Mouse (Mus musculus) thymus, postnatal 36 days (tissue): ENCODE measurements around the gene Cyp26b1.

Experiments
- DNase-seq, 2 experiments: peaks; one replicate each; pipeline ENCODE4 v3.0.0; 2022; ENCODE audit warnings: mixed read lengths in 2 of 2

Gene Cyp26b1

DNA sequence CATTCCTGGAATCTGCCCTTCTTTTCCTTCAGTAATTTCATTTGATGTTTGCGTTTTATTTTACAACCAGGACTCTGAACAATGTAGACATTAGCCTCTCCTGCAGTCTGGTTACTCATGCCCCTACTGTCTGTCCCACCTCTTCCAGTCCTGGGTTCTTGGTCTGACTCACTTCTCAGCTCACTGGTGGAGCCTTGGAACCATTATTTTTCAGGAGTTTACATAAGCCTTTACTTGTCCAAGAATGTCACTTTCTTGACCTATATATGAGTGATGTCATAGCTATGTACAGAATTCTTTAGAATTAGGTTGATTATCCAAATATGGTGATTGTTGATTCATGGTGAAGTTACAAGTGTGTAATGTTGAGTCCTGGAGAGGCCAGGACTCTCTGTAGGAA is 32.5 kb downstream of the Cyp26b1 start:
- no peak for DNase-seq

- no peak for DNase-seq
Measured at GRCm38 (mm10) chr6:84549852-84550437, 43.8 kb downstream of the Cyp26b1 start.

DNA sequence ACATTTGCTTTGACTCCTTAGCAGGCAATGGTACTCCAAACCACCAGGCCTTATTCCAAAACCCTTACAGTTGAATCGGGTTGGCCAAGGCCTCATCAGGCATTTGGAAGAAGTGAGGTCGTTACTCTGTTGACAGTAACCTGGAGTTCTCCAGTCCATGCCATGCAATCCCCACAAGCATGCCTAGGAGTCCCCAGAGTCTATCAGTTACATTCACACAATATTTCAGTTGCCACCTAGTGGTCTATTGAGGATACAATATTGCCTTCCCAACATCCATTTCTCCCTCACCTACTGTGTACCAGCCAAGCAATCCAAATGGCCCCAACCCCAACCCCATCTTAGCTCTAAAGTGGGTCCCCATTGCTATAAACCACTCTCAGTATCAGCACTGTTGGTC is 48.3 kb downstream of the Cyp26b1 start:
- DNase-seq = no peak

DNA sequence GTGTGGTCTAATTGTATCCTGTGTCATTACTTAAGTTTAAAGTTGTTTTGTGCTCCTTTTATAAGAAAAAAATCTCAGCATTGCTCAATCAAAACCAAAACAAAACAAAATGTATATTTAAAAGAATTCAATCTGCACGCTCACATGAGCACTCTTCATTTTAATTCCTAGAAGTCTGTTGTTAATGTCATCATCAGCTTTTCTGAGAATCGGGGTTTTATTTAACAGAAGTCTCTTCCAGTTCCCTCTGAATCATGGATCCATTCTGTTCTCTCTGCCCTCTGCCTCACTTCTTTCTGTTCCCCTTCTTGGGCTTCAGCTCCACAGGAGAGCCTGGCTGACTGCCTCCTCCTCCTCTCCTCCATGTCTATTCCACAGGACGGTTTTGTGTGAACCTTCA is 49.3 kb downstream of the Cyp26b1 start:
- DNase-seq = no peak

DNA sequence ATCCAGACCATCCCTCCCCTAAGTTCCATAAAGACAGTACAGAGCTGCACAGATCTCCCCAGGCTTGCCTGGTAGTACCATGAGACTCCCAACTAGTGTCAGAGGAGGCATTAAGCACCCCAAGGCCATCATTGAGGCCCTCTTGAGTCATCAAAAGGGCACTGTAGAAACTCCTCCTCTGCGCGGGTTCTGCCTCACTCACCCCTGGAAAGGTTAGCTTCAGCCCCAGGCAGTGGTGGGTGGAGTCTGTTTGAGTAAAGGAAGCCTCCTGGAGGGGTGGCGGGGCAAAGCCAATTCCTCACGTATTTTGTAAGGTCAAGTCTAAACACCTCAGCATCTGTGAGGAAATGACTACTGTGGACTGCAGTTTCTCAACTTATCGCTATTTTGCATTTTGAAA is 50.2 kb downstream of the Cyp26b1 start:
- DNase-seq = no peak

DNA sequence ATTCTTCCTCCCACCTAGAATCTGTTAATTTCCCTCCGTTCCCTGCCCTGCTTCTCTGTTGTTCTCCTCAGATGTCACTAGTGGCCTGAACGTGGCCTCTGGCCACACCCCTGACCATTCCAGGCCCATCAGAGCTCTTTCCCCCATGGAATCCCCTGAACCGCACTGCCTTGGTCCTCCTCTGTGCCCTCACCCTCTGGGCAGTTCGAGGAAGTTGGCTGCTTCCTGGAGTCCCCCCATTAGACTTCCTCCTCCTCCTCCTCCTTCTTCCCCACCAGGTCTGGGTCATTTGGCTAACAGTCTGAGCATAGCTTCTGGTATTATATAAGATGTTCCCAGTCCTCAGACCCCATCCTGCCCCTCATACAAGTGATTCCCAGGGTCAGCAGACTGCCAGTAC is 53.8 kb downstream of the Cyp26b1 start:
- DNase-seq = no peak

DNA sequence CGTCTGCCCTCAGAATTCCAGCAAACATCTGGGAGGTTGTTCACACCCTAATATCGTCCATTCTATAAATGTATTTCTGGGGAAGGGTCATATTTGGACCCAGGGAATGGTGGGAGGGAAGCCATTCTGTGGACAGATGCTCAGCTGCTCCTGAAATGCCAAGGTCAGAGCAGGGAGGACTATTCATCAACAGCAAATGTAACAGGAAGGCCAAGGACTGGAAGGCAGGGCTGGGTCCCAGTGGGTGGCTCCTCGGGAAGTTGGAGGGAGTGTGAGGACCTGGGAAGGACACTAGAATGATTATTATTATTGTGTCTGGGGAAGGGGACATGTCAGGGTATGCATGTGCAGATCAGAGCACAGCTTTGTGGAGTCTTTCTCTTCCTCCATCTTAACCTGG is 55.0 kb downstream of the Cyp26b1 start:
- DNase-seq = no peak

DNA sequence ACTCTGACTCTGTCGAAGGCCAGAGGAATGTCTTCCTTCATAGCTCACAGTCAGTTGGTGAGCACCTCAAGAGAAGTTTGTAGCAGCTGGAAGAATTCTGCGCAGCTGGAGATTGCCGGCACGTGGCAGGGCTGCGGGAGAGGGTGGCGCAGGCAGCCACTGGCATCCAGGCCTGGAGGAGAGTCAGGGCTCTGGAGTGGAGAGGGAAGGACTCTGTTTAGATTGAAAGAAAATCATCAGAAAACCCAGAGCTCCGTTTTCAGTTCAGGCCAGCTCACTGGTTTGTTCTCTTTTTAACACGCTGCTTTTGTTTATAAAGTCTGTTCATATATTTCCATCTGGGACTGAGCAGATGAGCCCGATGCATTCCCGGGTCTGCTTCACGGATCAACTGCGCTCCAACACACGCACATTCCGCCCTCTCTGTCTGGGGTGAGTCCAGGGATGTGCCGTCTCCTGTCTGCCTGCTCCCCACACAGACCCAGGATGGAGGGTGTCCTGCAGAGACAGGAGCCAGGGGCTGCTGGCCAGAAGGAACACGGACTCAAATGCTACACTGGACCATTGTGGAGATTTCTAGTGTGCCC is 56.0 kb downstream of the Cyp26b1 start:
- DNase-seq = no peak

DNA sequence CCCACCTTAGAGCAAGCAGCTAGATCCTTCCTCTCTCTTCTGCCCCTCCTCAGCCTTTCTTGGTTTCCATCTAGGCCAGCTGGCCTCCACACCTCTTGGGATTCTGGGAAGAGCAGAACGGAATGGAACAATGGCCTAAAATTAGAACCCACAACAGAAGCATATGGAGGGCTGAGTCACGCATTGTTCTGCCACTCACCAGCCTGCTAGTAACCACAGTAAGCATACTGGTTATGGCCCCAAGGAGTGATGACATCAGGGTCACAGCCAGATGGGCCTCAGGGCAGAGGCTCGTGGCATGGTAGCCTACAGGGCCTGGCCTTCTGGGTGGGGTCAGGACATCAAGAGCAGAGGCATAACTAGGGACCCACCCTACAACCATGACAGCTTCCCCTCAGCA is 58.8 kb downstream of the Cyp26b1 start:
- no peak for DNase-seq

- no peak for DNase-seq
Measured at GRCm38 (mm10) chr6:84529912-84530311, 63.8 kb downstream of the Cyp26b1 start.

- no peak for DNase-seq
Measured at GRCm38 (mm10) chr6:84524901-84525601, 68.7 kb downstream of the Cyp26b1 start.
